Mouse (Mus musculus) forebrain, embryonic 12.5 days (tissue): Measurements from ENCODE around the gene Aagab. TPM values are rescaled to one million over a fixed set of nuclear protein-coding genes. Genes with fewer than 3 reads are reported as not detected.

Experiments used
- ATAC-seq: fragments of 200-750 bp; cut with Nextera tagmentation; 2 replicates; pipeline ENCODE4 v1.8.0; 2017; ENCODE audit warnings: moderate TSS enrichment; ENCODE audit not compliant: low FRiP score
- H3K27ac ChIP-seq: fragments of 300-500 bp; sonication (generic); 2 replicates; pipeline ENCODE4 v1.5.1; 2016; ENCODE audit warnings: mild to moderate bottlenecking
- H3K27me3 ChIP-seq: fragments of 300-500 bp; sonication (generic); 2 replicates; pipeline ENCODE4 v1.6.1; 2016; ENCODE audit warnings: mild to moderate bottlenecking
- H3K36me3 ChIP-seq: fragments of 300-500 bp; sonication (generic); replicated peaks from 2 replicates; pipeline ENCODE4 v1.6.1; 2016; ENCODE audit warnings: mild to moderate bottlenecking
- H3K4me1 ChIP-seq: fragments of 300-500 bp; sonication (generic); 2 replicates; pipeline ENCODE4 v1.6.1; 2016
- H3K4me2 ChIP-seq: fragments of 300-500 bp; sonication (generic); 2 replicates; pipeline ENCODE4 v1.6.1; 2016; ENCODE audit warnings: mild to moderate bottlenecking, moderate library complexity
- H3K4me3 ChIP-seq: fragments of 300-500 bp; sonication (generic); replicated peaks from 2 replicates; pipeline ENCODE4 v1.5.1; 2016; ENCODE audit warnings: mild to moderate bottlenecking
- H3K9ac ChIP-seq: fragments of 300-500 bp; sonication (generic); 2 replicates; pipeline ENCODE4 v1.6.1; 2016; ENCODE audit warnings: mild to moderate bottlenecking
- H3K9me3 ChIP-seq: fragments of 300-500 bp; sonication (generic); 2 replicates; pipeline ENCODE4 v1.6.1; 2016
- WGBS: fragments of 180-500 bp; shearing (Covaris S2); methylation state at CpG from one replicate; pipeline ENCODE4 v1.1.7; 2016; 5-methylcytosine and 5-hydroxymethylcytosine counted together
- polyA plus RNA-seq: library from polyadenylated mRNA; unstranded; fragments of >200 nt; fragmentation: Nextera tagmentation; extraction: Ambion mirVana; gene quantifications from 2 replicates; pipeline ENCODE4 v1.2.1, GENCODE M21; 2016

The Aagab gene
- polyA plus RNA-seq, 1 experiment from 2014 or later = 50.4 TPM

GRCm38 (mm10) chr9:63666612-63667372, 64.3 kb downstream of the Aagab start:
- 66% methylated on average over 18 of the region's 18 CpGs for WGBS
- Histone ChIP-seq H3K4me1 (peaks cover 52% of the 10 kb centered on the region), H3K36me3 (peaks cover 25% of the 10 kb centered on the region)

GRCm38 (mm10) chr9:63667373-63667724, 64.9 kb downstream of the Aagab start:
- Histone ChIP-seq H3K27me3 (no peaks in the 10 kb centered on the region), H3K27ac (no peak overlapping the region), H3K4me3 (no peak overlapping the region), H3K36me3 (peaks cover 25% of the 10 kb centered on the region), H3K9ac (no peak overlapping the region), H3K9me3 (no peaks in the 10 kb centered on the region), H3K4me1 (peaks cover 52% of the 10 kb centered on the region), H3K4me2 (no peak overlapping the region)
- WGBS = 87% methylated on average over 8 of the region's 8 CpGs
- ATAC-seq = no peak

More at GRCm38 (mm10) chr9:63666612-63667372, 64.3 kb downstream of the Aagab start:
- Histone ChIP-seq H3K9ac (no peak overlapping the region), H3K4me2 (no peak overlapping the region), H3K4me3 (no peak overlapping the region), H3K9me3 (no peaks in the 10 kb centered on the region), H3K27ac (no peak overlapping the region), H3K27me3 (no peaks in the 10 kb centered on the region)
- no peak for ATAC-seq

- H3K4me3 ChIP-seq = no peak overlapping the region
- peaks cover 12% of the 10 kb centered on the region for H3K36me3 ChIP-seq
- no peaks in the 10 kb centered on the region for H3K27me3 ChIP-seq
- 63% methylated on average over 1 of the region's 1 CpGs for WGBS
- H3K27ac ChIP-seq = no peak overlapping the region
- H3K4me2 ChIP-seq = no peak overlapping the region
- peaks cover 55% of the 10 kb centered on the region for H3K4me1 ChIP-seq
- H3K9me3 ChIP-seq = no peaks in the 10 kb centered on the region
- no peak for ATAC-seq
- no peak overlapping the region for H3K9ac ChIP-seq
Measured at GRCm38 (mm10) chr9:63668621-63669020, 66.2 kb downstream of the Aagab start.

GRCm38 (mm10) chr9:63669816-63670215, 67.4 kb downstream of the Aagab start:
- 97% methylated on average over 7 of the region's 7 CpGs for WGBS
- Histone ChIP-seq H3K4me3 (no peak overlapping the region), H3K4me2 (no peak overlapping the region), H3K27ac (no peak overlapping the region), H3K9ac (no peak overlapping the region), H3K9me3 (no peaks in the 10 kb centered on the region), H3K4me1 (peaks cover 45% of the 10 kb centered on the region), H3K36me3 (peaks cover 3% of the 10 kb centered on the region; the same call in 1 of the 2 replicates), H3K27me3 (no peaks in the 10 kb centered on the region)
- no peak for ATAC-seq

GRCm38 (mm10) chr9:63672797-63673493, 70.5 kb downstream of the Aagab start:
- ATAC-seq = no peak
- 66% methylated on average over 8 of the region's 8 CpGs for WGBS

GRCm38 (mm10) chr9:63673494-63673805, 71.0 kb downstream of the Aagab start:
- Histone ChIP-seq H3K9me3 (no peaks in the 10 kb centered on the region), H3K36me3 (no peaks in the 10 kb centered on the region), H3K9ac (no peak overlapping the region), H3K27me3 (no peaks in the 10 kb centered on the region), H3K4me3 (no peak overlapping the region), H3K4me1 (peaks cover 11% of the 10 kb centered on the region), H3K27ac (no peak overlapping the region), H3K4me2 (no peak overlapping the region)
- WGBS = 81% methylated on average over 3 of the region's 3 CpGs
- no peak for ATAC-seq

More at GRCm38 (mm10) chr9:63672797-63673493, 70.5 kb downstream of the Aagab start:
- Histone ChIP-seq H3K4me3 (no peak overlapping the region), H3K9ac (no peak overlapping the region), H3K4me2 (no peak overlapping the region), H3K27me3 (no peaks in the 10 kb centered on the region), H3K9me3 (no peaks in the 10 kb centered on the region), H3K27ac (no peak overlapping the region), H3K4me1 (peaks cover 16% of the 10 kb centered on the region), H3K36me3 (no peaks in the 10 kb centered on the region)

GRCm38 (mm10) chr9:63674613-63675012, 72.2 kb downstream of the Aagab start:
- 91% methylated on average over 10 of the region's 10 CpGs for WGBS
- Histone ChIP-seq H3K36me3 (no peaks in the 10 kb centered on the region), H3K4me2 (no peak overlapping the region), H3K9me3 (no peaks in the 10 kb centered on the region), H3K9ac (no peak overlapping the region), H3K4me1 (0 out of 2 replicates have a peak, but pooled peaks cover 3% of the 10 kb centered on the region), H3K27me3 (no peaks in the 10 kb centered on the region), H3K4me3 (no peak overlapping the region), H3K27ac (no peak overlapping the region)
- ATAC-seq = no peak

- Histone ChIP-seq H3K36me3 (no peaks in the 10 kb centered on the region), H3K27ac (no peak overlapping the region), H3K4me2 (no peak overlapping the region), H3K27me3 (no peaks in the 10 kb centered on the region), H3K4me1 (0 out of 2 replicates have a peak, but pooled peaks cover 3% of the 10 kb centered on the region), H3K9ac (no peak overlapping the region), H3K4me3 (no peak overlapping the region), H3K9me3 (no peaks in the 10 kb centered on the region)
- no peak for ATAC-seq
- 69% methylated on average over 3 of the region's 3 CpGs for WGBS
Measured at GRCm38 (mm10) chr9:63677621-63678020, 75.2 kb downstream of the Aagab start.

GRCm38 (mm10) chr9:63678076-63678475, 75.6 kb downstream of the Aagab start:
- ATAC-seq = no peak
- no peaks in the 10 kb centered on the region for H3K4me1 ChIP-seq
- no peak overlapping the region for H3K4me2 ChIP-seq
- H3K9me3 ChIP-seq = no peaks in the 10 kb centered on the region
- no peak overlapping the region for H3K27ac ChIP-seq
- H3K36me3 ChIP-seq = no peaks in the 10 kb centered on the region
- H3K27me3 ChIP-seq = no peaks in the 10 kb centered on the region
- 100% methylated on average over 1 of the region's 1 CpGs for WGBS
- no peak overlapping the region for H3K4me3 ChIP-seq
- no peak overlapping the region for H3K9ac ChIP-seq

- 88% methylated on average over 9 of the region's 9 CpGs for WGBS
- no peaks in the 10 kb centered on the region for H3K9me3 ChIP-seq
- no peaks in the 10 kb centered on the region for H3K4me1 ChIP-seq
- H3K27me3 ChIP-seq = no peaks in the 10 kb centered on the region
- H3K4me2 ChIP-seq = no peak overlapping the region
- H3K9ac ChIP-seq = no peak overlapping the region
- no peaks in the 10 kb centered on the region for H3K36me3 ChIP-seq
- no peak overlapping the region for H3K27ac ChIP-seq
- H3K4me3 ChIP-seq = no peak overlapping the region
- ATAC-seq = no peak
Measured at GRCm38 (mm10) chr9:63682301-63682700, 79.8 kb downstream of the Aagab start.

- H3K4me1 ChIP-seq = no peaks in the 10 kb centered on the region
- 95% methylated on average over 2 of the region's 2 CpGs for whole genome bisulfite sequencing
- H3K9ac ChIP-seq = no peak overlapping the region
- no peaks in the 10 kb centered on the region for H3K27me3 ChIP-seq
- H3K27ac ChIP-seq = no peak overlapping the region
- H3K4me3 ChIP-seq = no peak overlapping the region
- no peaks in the 10 kb centered on the region for H3K9me3 ChIP-seq
- no peaks in the 10 kb centered on the region for H3K36me3 ChIP-seq
- ATAC-seq = no peak
- no peak overlapping the region for H3K4me2 ChIP-seq
Measured at GRCm38 (mm10) chr9:63682943-63683342, 80.5 kb downstream of the Aagab start.

- Histone ChIP-seq H3K9ac (no peak overlapping the region), H3K4me1 (no peaks in the 10 kb centered on the region), H3K36me3 (no peaks in the 10 kb centered on the region), H3K27ac (no peak overlapping the region), H3K4me3 (no peak overlapping the region), H3K27me3 (no peaks in the 10 kb centered on the region), H3K4me2 (no peak overlapping the region), H3K9me3 (no peaks in the 10 kb centered on the region)
- WGBS = 97% methylated on average over 6 of the region's 6 CpGs
- no peak for ATAC-seq
Measured at GRCm38 (mm10) chr9:63684277-63684676, 81.8 kb downstream of the Aagab start.

GRCm38 (mm10) chr9:63685352-63685751, 82.9 kb downstream of the Aagab start:
- 58% methylated on average over 5 of the region's 5 CpGs for WGBS
- Histone ChIP-seq H3K9me3 (no peaks in the 10 kb centered on the region), H3K4me1 (no peaks in the 10 kb centered on the region)

More at GRCm38 (mm10) chr9:63685352-63685751, 82.9 kb downstream of the Aagab start:
- Histone ChIP-seq H3K4me2 (no peak overlapping the region), H3K36me3 (peaks cover 6% of the 10 kb centered on the region; the same call in 1 of the 2 replicates), H3K4me3 (no peak overlapping the region), H3K27ac (no peak overlapping the region), H3K27me3 (no peaks in the 10 kb centered on the region), H3K9ac (no peak overlapping the region)
- no peak for ATAC-seq
